Mouse (Mus musculus) mouse trophoblast stem cell (cell line): ENCODE data around the gene Tpm3.
"Not testable (repeated sequence)": the region's sequence is repeated elsewhere in the genome, so short reads cannot be mapped to it uniquely, and the experiment has no call there.

ENCODE experiments used
- in situ Hi-C, 2 experiments: fragments of 300-500 bp; cut with MseI, MboI; formaldehyde crosslinking; loops; 2 replicates in 1 of 2; 3 replicates in 1 of 2; pipeline ENCODE4 v1.15.1; 2025

Tpm3 gene

GRCm38 (mm10) chr3:90083698-90084324 lies 11.4 kb downstream of the Tpm3 start:
- in situ Hi-C loops, result no loop called here

GRCm38 (mm10) chr3:90084790-90085189 lies 12.3 kb downstream of the Tpm3 start:
- in situ Hi-C loops, result no loop called here

DNA sequence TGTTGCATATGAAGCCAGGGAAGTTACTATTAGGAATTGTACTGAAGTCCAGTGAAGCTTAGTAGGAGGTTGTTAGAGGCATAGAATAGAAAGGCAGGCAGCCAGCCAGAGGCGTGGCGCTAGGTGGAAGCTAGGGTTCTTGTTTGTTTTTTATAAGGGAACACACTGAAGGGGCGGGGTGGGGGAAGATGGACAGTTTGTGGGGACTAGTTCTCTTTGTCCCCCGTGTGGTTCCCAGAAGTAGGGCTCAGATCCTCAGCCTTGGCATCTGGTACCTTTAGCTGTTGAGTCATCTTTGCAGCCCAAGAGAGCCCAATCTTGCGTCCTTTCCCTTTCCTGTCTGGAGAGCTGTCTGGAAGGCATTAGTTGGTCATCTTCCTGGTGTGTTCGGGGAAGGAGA lies 12.8 kb downstream of the Tpm3 start:
- in situ Hi-C loops, result no loop called here

DNA sequence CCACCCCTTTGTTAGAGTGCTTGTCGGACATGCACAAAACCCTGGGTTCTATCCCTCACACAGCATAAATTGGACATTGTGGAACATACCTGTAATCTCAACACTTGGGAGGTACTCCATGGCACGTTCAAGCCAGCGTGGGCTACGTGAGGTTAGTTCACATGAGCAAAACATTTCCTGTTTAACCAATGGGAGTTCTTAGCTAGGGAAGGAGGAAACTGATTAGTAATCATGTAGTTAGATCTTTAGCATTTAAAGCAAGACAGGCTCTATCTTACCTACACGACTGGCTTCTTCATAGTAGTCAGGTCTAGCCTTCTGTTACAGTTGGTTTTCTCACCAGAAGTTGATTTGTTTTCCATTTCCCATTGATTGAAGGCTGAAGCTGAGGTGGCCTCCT lies 13.6 kb downstream of the Tpm3 start:
- in situ Hi-C loops, result no loop called here

DNA sequence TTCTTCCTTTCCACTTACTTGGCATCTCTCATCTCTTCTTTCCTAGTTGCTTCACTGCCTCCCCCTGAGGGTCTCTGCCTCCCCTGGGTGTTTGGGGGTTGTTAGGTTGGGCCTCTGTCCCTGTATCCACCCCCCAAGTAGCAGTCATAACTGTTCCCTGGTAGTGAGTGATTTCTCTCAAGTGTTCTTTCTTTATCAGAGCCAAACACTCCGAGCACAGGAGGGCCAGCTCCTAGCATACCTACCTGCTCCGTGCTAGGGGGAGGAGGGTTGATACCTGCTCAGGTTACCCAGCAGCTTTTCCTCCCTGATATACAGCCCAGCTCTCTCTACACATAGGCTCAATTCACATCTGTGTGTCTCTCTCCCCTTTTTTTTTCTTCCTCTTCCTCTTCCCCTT lies 16.2 kb downstream of the Tpm3 start:
- in situ Hi-C loops, result no loop called here

GRCm38 (mm10) chr3:90090892-90091291 lies 18.4 kb downstream of the Tpm3 start:
- in situ Hi-C loops, result no loop called here

- in situ Hi-C loops, result no loop called here
These were observed 22.0 kb downstream of the Tpm3 start for GRCm38 (mm10) chr3:90094453-90094852.

GRCm38 (mm10) chr3:90097928-90098327 lies 25.5 kb downstream of the Tpm3 start:
- in situ Hi-C loops, result no loop called here

DNA sequence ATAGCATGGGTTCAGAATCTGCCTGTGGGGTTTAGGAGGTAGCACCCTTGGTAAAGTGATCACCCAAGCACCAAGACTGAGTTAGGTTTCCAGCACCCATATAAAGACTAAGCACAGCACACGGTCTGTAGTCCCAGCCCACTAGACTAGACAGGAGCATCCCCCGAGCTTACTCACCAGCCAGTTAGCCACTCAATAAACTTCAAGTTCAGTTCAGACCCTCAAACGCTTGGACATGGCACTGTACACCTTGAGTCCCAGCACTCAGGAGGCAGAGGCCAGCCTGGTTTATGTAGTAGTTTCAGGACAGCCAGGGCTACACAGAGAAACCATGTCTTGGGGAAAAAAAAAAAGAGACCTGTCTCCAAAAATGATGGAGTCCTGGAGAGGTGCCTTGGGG lies 28.6 kb downstream of the Tpm3 start:
- in situ Hi-C loops, result no loop called here

DNA sequence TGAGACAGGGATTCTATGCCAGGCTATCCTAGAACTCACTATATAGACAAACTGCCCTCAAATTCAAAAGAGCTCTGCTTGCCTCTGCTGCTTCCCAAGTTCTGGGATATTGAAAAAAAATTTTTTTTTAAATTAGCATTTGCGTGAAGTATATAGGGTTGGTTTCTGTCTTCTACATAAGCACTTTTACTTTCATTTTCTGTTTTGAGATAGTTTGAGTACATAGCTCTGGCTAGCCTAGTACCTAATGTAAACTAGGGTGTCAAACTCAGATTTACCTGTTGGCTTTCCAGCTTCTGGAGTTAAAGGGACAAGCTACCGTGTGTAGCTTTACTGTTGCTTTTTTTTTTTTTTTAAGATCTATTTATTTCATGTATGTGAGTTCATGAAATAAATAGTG lies 29.2 kb downstream of the Tpm3 start:
- in situ Hi-C loops, result no loop called here

GRCm38 (mm10) chr3:90102239-90102638 lies 29.8 kb downstream of the Tpm3 start:
- in situ Hi-C loops, result no loop called here

- in situ Hi-C loops, result no loop called here
These were observed 30.7 kb downstream of the Tpm3 start for GRCm38 (mm10) chr3:90103176-90103575.

DNA sequence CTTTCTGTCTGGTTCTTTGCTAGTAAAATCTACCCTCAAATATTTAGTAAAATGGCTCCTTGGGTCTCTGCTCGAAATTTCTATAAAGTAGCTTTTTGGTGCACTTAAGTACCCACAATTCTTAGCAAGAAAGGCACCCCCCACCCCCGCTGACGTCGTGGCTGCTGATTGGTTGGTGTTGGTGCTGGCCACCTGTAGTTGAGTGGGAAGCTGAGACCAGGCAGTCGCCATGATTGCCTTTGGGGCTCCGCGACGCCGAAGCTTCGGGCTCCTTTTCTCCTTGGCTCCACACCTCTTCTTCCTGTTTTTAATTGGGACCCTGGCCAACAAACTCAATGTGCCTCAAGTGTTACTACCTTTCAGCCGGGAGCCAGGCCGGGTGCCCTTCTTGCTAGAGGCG lies 31.5 kb downstream of the Tpm3 start, which contains the start of gene Nup210l:
Nup210l (plus strand) TSS at position 195 of the 400 bp plus-strand sequence.
- in situ Hi-C loops, result no loop called here

DNA sequence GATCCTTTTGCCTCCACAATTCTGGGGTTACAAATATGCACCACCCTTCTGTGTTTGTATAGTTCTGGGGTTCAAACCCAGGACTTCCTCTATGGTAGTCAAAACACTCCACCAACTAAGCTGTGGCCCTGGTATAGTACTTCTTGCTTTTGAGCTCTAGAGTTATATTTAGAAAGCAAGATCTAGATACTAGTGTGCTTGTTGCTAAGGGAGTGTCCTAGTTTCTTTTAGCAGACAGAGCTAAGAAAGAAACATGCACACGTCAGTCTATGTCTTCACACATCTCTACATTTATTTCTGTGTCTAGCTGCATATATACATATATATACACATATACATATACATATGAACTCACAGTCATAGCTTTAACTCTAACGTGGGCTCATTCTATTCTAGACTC lies 39.3 kb downstream of the Tpm3 start:
- in situ Hi-C loops, result no loop called here

- in situ Hi-C loops, result no loop called here
These were observed 41.9 kb downstream of the Tpm3 start for GRCm38 (mm10) chr3:90114342-90114741.

DNA sequence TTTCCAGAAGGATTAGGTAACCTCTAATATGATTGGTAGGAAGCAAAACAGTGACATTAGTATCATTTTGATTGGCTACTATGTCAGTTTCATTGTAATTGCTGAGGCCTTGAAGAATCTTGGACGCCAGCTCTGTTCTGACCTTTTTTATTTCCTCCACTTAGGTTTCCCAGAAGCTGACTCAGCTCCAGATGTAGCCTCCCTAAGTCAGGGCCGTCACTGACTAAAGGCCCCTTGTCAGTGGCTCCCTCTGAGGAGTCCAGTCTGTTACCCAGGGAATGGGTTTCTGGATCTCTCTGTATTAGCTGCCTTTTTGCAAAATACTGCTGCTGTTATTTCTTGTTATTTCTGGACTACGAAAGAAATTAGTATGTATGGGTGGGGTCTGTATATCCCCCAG lies 43.1 kb downstream of the Tpm3 start:
- in situ Hi-C loops, result no loop called here

DNA sequence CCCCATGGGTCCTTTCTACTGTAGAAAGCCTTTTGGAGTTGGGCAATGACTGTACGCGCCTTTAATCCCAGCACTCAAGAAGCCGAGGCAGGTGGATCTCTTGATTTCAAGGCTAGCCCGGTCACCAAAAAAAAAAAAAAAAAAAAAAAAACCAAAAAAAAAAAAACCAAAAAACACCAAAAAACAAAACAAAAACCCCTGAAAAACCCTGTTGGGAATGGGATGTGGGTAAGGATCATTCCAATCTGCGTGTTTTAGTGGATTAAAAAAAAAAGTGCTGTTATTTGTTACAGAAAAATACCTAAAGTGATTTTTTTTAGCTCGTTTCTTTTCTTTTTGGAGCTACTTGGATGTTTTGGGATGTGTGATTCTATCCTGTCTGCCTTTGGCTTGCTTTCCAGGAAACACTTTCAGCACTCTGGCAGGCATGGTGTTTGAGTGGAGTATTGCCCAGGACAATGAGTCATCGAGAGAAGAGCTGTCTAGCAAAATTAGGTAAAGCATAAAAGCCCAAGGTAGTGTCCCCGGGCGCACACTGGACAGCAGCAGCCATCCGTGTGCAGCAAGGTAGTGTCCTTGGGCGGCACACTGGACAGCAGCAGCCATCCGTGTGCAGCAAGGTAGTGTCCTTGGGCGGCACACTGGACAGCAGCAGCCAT lies 45.8 kb downstream of the Tpm3 start:
- in situ Hi-C loops, result no loop called here

- in situ Hi-C loops, result not testable (repeated sequence)
These were observed 49.6 kb downstream of the Tpm3 start for GRCm38 (mm10) chr3:90122036-90122435.

DNA sequence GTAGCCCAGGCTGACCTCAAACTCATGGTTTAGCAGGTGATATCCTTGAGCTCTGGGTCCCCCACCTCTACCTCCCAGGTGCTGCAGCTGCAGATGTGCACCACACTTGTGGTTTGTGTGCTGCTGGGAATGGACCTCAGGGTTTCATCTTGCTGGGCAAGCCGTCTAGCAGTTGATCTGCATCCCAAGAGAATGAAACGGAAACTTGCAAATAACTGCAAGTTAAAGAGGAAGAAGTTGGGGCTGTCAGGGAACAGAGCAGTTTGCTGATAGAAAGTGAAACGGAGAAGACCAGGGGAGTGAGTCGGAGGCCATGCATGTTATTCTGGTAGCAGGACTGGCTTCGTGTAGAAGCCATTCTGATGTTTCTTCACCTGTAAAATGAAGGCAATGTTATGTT lies 53.3 kb downstream of the Tpm3 start:
- in situ Hi-C loops, result no loop called here

GRCm38 (mm10) chr3:90127881-90128280 lies 55.4 kb downstream of the Tpm3 start:
- in situ Hi-C loops, result no loop called here

DNA sequence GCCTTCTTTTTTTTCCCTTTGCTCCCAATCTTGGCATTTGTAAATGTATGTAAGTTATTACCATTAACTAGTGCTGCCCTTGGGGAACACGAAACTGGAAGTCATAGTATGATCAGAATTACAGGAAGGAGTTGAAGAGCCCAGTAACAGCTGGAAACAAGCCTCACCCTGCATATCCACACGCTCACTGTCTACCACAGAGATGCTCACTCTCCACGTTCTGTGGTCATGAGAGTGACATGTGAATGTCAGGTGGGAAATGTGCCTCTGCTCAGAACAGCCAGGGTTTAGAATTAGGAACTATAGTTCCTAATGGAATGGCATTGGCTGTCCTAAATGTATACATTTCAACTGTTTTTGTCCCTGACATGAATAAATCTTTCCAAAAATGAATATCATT lies 60.3 kb downstream of the Tpm3 start:
- in situ Hi-C loops, result no loop called here

- in situ Hi-C loops, result no loop called here
These were observed 60.9 kb downstream of the Tpm3 start for GRCm38 (mm10) chr3:90133331-90133730.

- in situ Hi-C loops, result no loop called here
These were observed 62.0 kb downstream of the Tpm3 start for GRCm38 (mm10) chr3:90134483-90134882.

DNA sequence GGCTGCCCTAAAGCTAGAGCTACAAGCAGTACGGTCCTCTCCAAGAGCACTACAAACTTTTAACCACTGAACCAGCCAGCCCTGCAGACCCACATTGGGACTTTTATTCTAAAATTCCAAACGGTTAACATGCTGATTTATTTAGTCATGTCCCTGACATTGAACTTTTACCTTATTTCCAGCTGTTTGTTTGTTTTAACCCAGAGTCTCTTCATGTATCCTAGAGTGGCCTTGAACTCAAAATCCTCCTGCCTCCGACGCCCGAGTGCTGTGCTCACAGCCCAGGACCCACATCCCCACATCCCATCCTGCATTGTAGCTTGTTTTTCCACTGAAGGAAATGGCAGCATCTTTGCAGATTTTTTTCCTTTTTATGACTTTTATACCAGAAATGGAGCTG lies 62.5 kb downstream of the Tpm3 start:
- in situ Hi-C loops, result no loop called here
